12 mouse cellular contexts compared by ENCODE assay signal in the genomic region with DNA sequence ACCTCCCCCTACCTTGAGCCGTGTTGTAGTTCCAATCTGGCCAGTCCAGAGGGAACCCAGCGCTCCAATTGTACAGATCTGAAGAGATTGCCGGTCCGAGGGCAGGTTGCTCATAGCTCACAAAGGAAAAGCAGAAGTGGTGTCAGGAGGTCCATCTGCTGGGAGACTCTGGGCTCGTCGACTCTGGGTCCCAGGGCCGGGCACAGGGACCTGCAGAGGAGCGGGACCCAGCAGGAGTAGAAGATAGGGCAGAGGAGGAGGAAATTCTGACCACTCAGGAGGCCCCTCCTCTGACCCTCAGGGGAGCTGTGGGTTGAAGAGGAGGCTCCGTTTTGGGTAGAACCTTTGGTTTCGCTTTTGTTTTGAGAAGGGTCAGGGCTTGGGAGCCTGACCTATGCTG. TPM values are rescaled to one million over a fixed set of nuclear protein-coding genes. Genes with fewer than 3 reads are reported as not detected.
DNase-seq lines count a peak whose midpoint lies in the region; ATAC-seq and TF ChIP-seq lines count a peak whose summit lies in the region.
"Had no signal": no experiment of that assay in that cellular context is flagged by ENCODE, and none has a peak within 500 bp of the region (broad histone marks: within the 10 kb centered on the region; RNA-seq: fewer than 3 reads in every experiment).

No protein-coding gene starts in this region.

- H3K4me2 ChIP-seq in liver, embryonic 13.5 days, result no peak overlapping the region
- H3K4me2 ChIP-seq in lung, postnatal 0 days (replicated peaks; ENCODE audit: low read depth, low read length), result no peak overlapping the region
- no peak overlapping the region for H3K4me2 ChIP-seq in stomach, postnatal 0 days (replicated peaks; ENCODE audit: low read depth)
- H3K4me2 ChIP-seq: heart, embryonic 12.5 days; hindbrain, embryonic 14.5 days had no signal

- no peak for TF ChIP-seq POLR2A in lung, adult 2 months (IDR thresholded peaks at IDR 0.05; ENCODE audit: borderline replicate concordance, extremely low read depth, low read depth, low read length)

- peak overlapping the region; percentile 46 for H3K4me3 ChIP-seq in lung, adult 2 months (replicated peaks; ENCODE audit: extremely low read depth, low read depth, low read length)
- peak overlapping the region; percentile 10; the same call in 1 of the 2 replicates for H3K4me3 ChIP-seq in liver, embryonic 13.5 days (replicated peaks)
- no peak overlapping the region; the same call in 1 of the 2 replicates for H3K4me3 ChIP-seq in lung, postnatal 0 days (ENCODE audit: low read depth, low read length)
- H3K4me3 ChIP-seq in stomach, postnatal 0 days (ENCODE audit: low read depth, low read length), result no peak overlapping the region
- H3K4me3 ChIP-seq: heart, embryonic 12.5 days had no signal

- no peaks in the 10 kb centered on the region for H3K4me1 ChIP-seq in lung, adult 2 months (ENCODE audit: control insufficient read depth, insufficient read depth, low read length)
- no peaks in the 10 kb centered on the region for H3K4me1 ChIP-seq in liver, embryonic 13.5 days (replicated peaks)
- H3K4me1 ChIP-seq in lung, postnatal 0 days (ENCODE audit: insufficient read depth, low read depth, low read length), result no peaks in the 10 kb centered on the region
- no peaks in the 10 kb centered on the region for H3K4me1 ChIP-seq in stomach, postnatal 0 days (replicated peaks; ENCODE audit: control insufficient read depth, insufficient read depth)
- H3K4me1 ChIP-seq: heart, embryonic 12.5 days had no signal

- ATAC-seq in activated CD4-positive, CD25-positive, alpha-beta regulatory T cell, adult 4 months, result peak; percentile 40
- no peak for ATAC-seq in liver, embryonic 13.5 days (ENCODE audit: low read depth)
- ATAC-seq in lung, postnatal 0 days, result no peak
- ATAC-seq in stomach, postnatal 0 days (ENCODE audit: low FRiP score, low TSS enrichment), result no peak

- no peak for TF ChIP-seq EP300 in lung, postnatal 0 days (IDR thresholded peaks at IDR 0.05)
- no peak for TF ChIP-seq EP300 in stomach, postnatal 0 days (optimal IDR thresholded peaks at IDR 0.05)

- no peak for DNase-seq in lung, adult 2 months
- DNase-seq in lung, postnatal 14 days, result no peak
- DNase-seq in liver, embryonic 13.5 days, result no peak
- peak; percentile 16 for DNase-seq in naive thymus-derived CD4-positive, alpha-beta T cell, adult 2 months (ENCODE audit: low read depth)
- DNase-seq in lung, postnatal 0 days (ENCODE audit: low spot score), result no peak
- DNase-seq in stomach, postnatal 0 days (ENCODE audit: low spot score), result no peak
- DNase-seq in layer of hippocampus, adult 11-12 months (ENCODE audit: low spot score), result no peak
- DNase-seq: cerebellum, postnatal 25 days; thymus, postnatal 25 days had no signal

- no peaks in the 10 kb centered on the region for H3K27me3 ChIP-seq in liver, embryonic 13.5 days
- no peaks in the 10 kb centered on the region for H3K27me3 ChIP-seq in lung, postnatal 0 days (replicated peaks; ENCODE audit: insufficient read depth, low read length)
- H3K27me3 ChIP-seq in stomach, postnatal 0 days (ENCODE audit: control insufficient read depth, insufficient read depth, low read length), result no peaks in the 10 kb centered on the region
- H3K27me3 ChIP-seq: heart, embryonic 12.5 days had no signal

- H3K9me3 ChIP-seq in liver, embryonic 13.5 days (replicated peaks), result no peaks in the 10 kb centered on the region
- no peaks in the 10 kb centered on the region for H3K9me3 ChIP-seq in lung, postnatal 0 days (ENCODE audit: low read length)
- no peaks in the 10 kb centered on the region for H3K9me3 ChIP-seq in stomach, postnatal 0 days (ENCODE audit: control insufficient read depth, low read length)
- H3K9me3 ChIP-seq: heart, embryonic 12.5 days had no signal

- H3K36me3 ChIP-seq in liver, embryonic 13.5 days, result no peaks in the 10 kb centered on the region
- no peaks in the 10 kb centered on the region for H3K36me3 ChIP-seq in lung, postnatal 0 days (ENCODE audit: insufficient read depth, low read length)
- no peaks in the 10 kb centered on the region for H3K36me3 ChIP-seq in stomach, postnatal 0 days (ENCODE audit: control insufficient read depth, insufficient read depth, low read length)
- H3K36me3 ChIP-seq: heart, embryonic 12.5 days had no signal

- TF ChIP-seq CTCF in lung, adult 2 months (IDR thresholded peaks at IDR 0.05; ENCODE audit: insufficient read depth, low read length), result no peak
- no peak for TF ChIP-seq CTCF in lung, postnatal 0 days (IDR thresholded peaks at IDR 0.05)
- TF ChIP-seq CTCF in stomach, postnatal 0 days (IDR thresholded peaks at IDR 0.05; ENCODE audit: low read depth), result no peak

- no peak overlapping the region for H3K27ac ChIP-seq in liver, embryonic 13.5 days
- H3K27ac ChIP-seq in lung, postnatal 0 days (ENCODE audit: low read length), result no peak overlapping the region
- no peak overlapping the region for H3K27ac ChIP-seq in stomach, postnatal 0 days (replicated peaks)
- H3K27ac ChIP-seq: hindbrain, embryonic 14.5 days had no signal

- 81% methylated on average over 10 of the region's 10 CpGs for WGBS in lung, adult 2 months
- 38% methylated on average over 10 of the region's 10 CpGs for WGBS in liver, embryonic 13.5 days (ENCODE audit: insufficient replicate concordance)
- 96% methylated on average over 10 of the region's 10 CpGs for WGBS in lung, postnatal 0 days
- 88% methylated on average over 10 of the region's 10 CpGs for WGBS in stomach, postnatal 0 days

- H3K9ac ChIP-seq in liver, embryonic 13.5 days, result no peak overlapping the region
- H3K9ac ChIP-seq in lung, postnatal 0 days (replicated peaks; ENCODE audit: low read depth), result no peak overlapping the region
- no peak overlapping the region for H3K9ac ChIP-seq in stomach, postnatal 0 days (ENCODE audit: low read length)
- H3K9ac ChIP-seq: heart, embryonic 12.5 days; hindbrain, embryonic 14.5 days had no signal

RNA-seq across cellular contexts. Expression of a gene that starts 58.4 kb away (rescaled TPM):
- 26.5 and 37.6 TPM in 2 replicates for polyA plus RNA-seq in lung, adult 2 months (2012; rRNA removed)
- 10 to 100 TPM; 18.8 to 23.6 TPM for polyA plus RNA-seq in activated CD4-positive, CD25-positive, alpha-beta regulatory T cell, adult 4 months (2017; shearing (Covaris generic))
- 0.05 and 0.14 TPM in 2 replicates for polyA plus RNA-seq in liver, embryonic 13.5 days (2015; fragmentation: Nextera tagmentation; extraction: Ambion mirVana)
- 8.1 and 10.5 TPM in 2 replicates for polyA plus RNA-seq in lung, postnatal 0 days (2015; fragmentation: Nextera tagmentation; extraction: Ambion mirVana)
- 0.30 and 0.39 TPM in 2 replicates for polyA plus RNA-seq in stomach, postnatal 0 days (2015; fragmentation: Nextera tagmentation; extraction: Ambion mirVana)
- polyA plus RNA-seq: heart, embryonic 12.5 days had no signal

Comparison
In these comparisons a context has a peak if more than half of its experiments do, and no peak if none do; other contexts are left out.
1. H3K4me3 ChIP-seq: peak in lung, adult 2 months (single experiment) and liver, embryonic 13.5 days (single experiment); none in lung, postnatal 0 days (single experiment) and stomach, postnatal 0 days (single experiment).